Mouse (Mus musculus) liver, embryonic 14.5 days (tissue): ENCODE results near the gene Ccser1. TPM values are rescaled to one million over a fixed set of nuclear protein-coding genes. Genes with fewer than 3 reads are reported as not detected.

Experiments
- ATAC-seq: fragments of 200-750 bp; cut with Nextera tagmentation; 2 replicates; pipeline ENCODE4 v1.8.0; 2017; ENCODE audit warnings: moderate number of reproducible peaks, mild to moderate bottlenecking, moderate library complexity; ENCODE audit not compliant: insufficient read depth
- DNase-seq, 3 experiments: peaks; one replicate each; pipeline ENCODE4 v3.0.0-alpha.2; 2012 to 2013; ENCODE audit warnings: low read depth in 3 of 3, low spot score in 3 of 3
- H3K27ac ChIP-seq: fragments of 300-500 bp; sonication (generic); 2 replicates; pipeline ENCODE4 v1.5.1; 2014; ENCODE audit warnings: moderate library complexity, mild to moderate bottlenecking, control low read depth, inconsistent platforms
- H3K27me3 ChIP-seq: fragments of 300-500 bp; sonication (generic); 2 replicates; pipeline ENCODE4 v1.6.1; 2014; ENCODE audit warnings: mild to moderate bottlenecking, low read length, moderate library complexity; ENCODE audit not compliant: control insufficient read depth, insufficient read depth
- H3K36me3 ChIP-seq: fragments of 300-500 bp; sonication (generic); replicated peaks from 2 replicates; pipeline ENCODE4 v1.6.1; 2014; ENCODE audit warnings: low read depth; ENCODE audit not compliant: control insufficient read depth, insufficient read depth
- H3K4me1 ChIP-seq, 2 experiments: fragments of 200-500 bp in 1 of 2; fragments of 300-500 bp in 1 of 2; sonication (generic) in 1 of 2; replicated peaks; 2 replicates each; pipeline ENCODE4 v1.6.1; 2012 to 2014; ENCODE audit warnings: antibody characterized with exemption in 1 of 2, inconsistent platforms in 1 of 2, low read length in 1 of 2; ENCODE audit not compliant: control insufficient read depth in 2 of 2, insufficient read depth in 2 of 2
- H3K4me2 ChIP-seq: fragments of 300-500 bp; sonication (generic); 2 replicates; pipeline ENCODE4 v1.6.1; 2014; ENCODE audit warnings: low read depth, mild to moderate bottlenecking, control low read depth, moderate library complexity
- H3K4me3 ChIP-seq, 2 experiments: fragments of 200-500 bp in 1 of 2; fragments of 300-500 bp in 1 of 2; sonication (generic) in 1 of 2; 2 replicates each; pipeline ENCODE4 v1.5.1; 2012 to 2014; ENCODE audit warnings: low read depth in 2 of 2, low read length in 2 of 2, mild to moderate bottlenecking in 2 of 2, control low read depth in 1 of 2, inconsistent platforms in 1 of 2, moderate library complexity in 1 of 2; ENCODE audit not compliant: insufficient read depth in 1 of 2
- H3K9ac ChIP-seq: fragments of 300-500 bp; sonication (generic); replicated peaks from 2 replicates; pipeline ENCODE4 v1.6.1; 2014; ENCODE audit warnings: mild to moderate bottlenecking, control low read depth, moderate library complexity
- H3K9me3 ChIP-seq: fragments of 300-500 bp; sonication (generic); 2 replicates; pipeline ENCODE4 v1.6.1; 2016; ENCODE audit warnings: low read length, mixed read lengths; ENCODE audit not compliant: control insufficient read depth
- CTCF ChIP-seq: IDR thresholded peaks from 2 replicates; pipeline ENCODE4 v1.5.1; 2016; ENCODE audit warnings: antibody characterized with exemption, low read depth, control low read depth
- EP300 ChIP-seq: IDR thresholded peaks from 2 replicates; pipeline ENCODE4 v1.6.1; 2016; ENCODE audit warnings: antibody characterized with exemption, low read depth
- WGBS: fragments of 180-500 bp; shearing (Covaris S2); extraction: QIAGEN DNeasy Blood & Tissue Kit; methylation state at CpG from one replicate; pipeline ENCODE4 v1.1.7; 2014; ENCODE audit not compliant: insufficient replicate concordance; 5-methylcytosine and 5-hydroxymethylcytosine counted together
- polyA plus RNA-seq, 2 experiments: library from polyadenylated mRNA; depleted of rRNA in 1 of 2; stranded (reverse) in 1 of 2; unstranded in 1 of 2; fragments of >200 nt; fragmentation: Nextera tagmentation in 1 of 2; extraction: Ambion mirVana in 1 of 2; gene quantifications; 2 replicates each; pipeline versions ENCODE4 v1.2.1 to v1.2.3; 2012 to 2014

The Ccser1 gene
- polyA plus RNA-seq, 2 experiments = 0.09 TPM

- H3K36me3 ChIP-seq = no peaks in the 10 kb centered on the region
- no peaks in the 10 kb centered on the region for H3K4me1 ChIP-seq
- H3K9ac ChIP-seq = no peak overlapping the region
- 50% methylated on average over 7 of the region's 7 CpGs for WGBS
- TF ChIP-seq EP300 = no peak
- TF ChIP-seq CTCF = no peak
- no peak overlapping the region for H3K27ac ChIP-seq
- ATAC-seq (no peak), DNase-seq (no peak)
- H3K4me3 ChIP-seq = no peak overlapping the region
- H3K9me3 ChIP-seq = no peaks in the 10 kb centered on the region
- no peak overlapping the region for H3K4me2 ChIP-seq
- no peaks in the 10 kb centered on the region for H3K27me3 ChIP-seq
Measured at GRCm38 (mm10) chr6:61300975-61301374, 120.9 kb downstream of the Ccser1 start.

- H3K36me3 ChIP-seq = no peaks in the 10 kb centered on the region
- no peak overlapping the region for H3K4me3 ChIP-seq
- no peak overlapping the region for H3K9ac ChIP-seq
- no peak for DNase-seq
- no peaks in the 10 kb centered on the region for H3K4me1 ChIP-seq
- TF ChIP-seq CTCF = peak; percentile 27; the same call in 1 of the 2 replicates
- TF ChIP-seq EP300 = no peak
- no peaks in the 10 kb centered on the region for H3K9me3 ChIP-seq
- H3K27ac ChIP-seq = no peak overlapping the region
- 13% methylated on average over 2 of the region's 2 CpGs for WGBS
- ATAC-seq = no peak
- no peaks in the 10 kb centered on the region for H3K27me3 ChIP-seq
- no peak overlapping the region for H3K4me2 ChIP-seq
Measured at GRCm38 (mm10) chr6:61301631-61302030, 121.5 kb downstream of the Ccser1 start.

- Histone ChIP-seq H3K27me3 (no peaks in the 10 kb centered on the region), H3K4me1 (no peaks in the 10 kb centered on the region), H3K4me2 (no peak overlapping the region), H3K9ac (no peak overlapping the region), H3K36me3 (no peaks in the 10 kb centered on the region), H3K9me3 (no peaks in the 10 kb centered on the region), H3K4me3 (no peak overlapping the region), H3K27ac (no peak overlapping the region)
- TF ChIP-seq EP300 (no peak), CTCF (peak; percentile 32)
- 58% methylated on average over 18 of the region's 18 CpGs for WGBS
- no peak for ATAC-seq
- no peak for DNase-seq
Measured at GRCm38 (mm10) chr6:61311324-61312091, 131.4 kb downstream of the Ccser1 start.

DNA sequence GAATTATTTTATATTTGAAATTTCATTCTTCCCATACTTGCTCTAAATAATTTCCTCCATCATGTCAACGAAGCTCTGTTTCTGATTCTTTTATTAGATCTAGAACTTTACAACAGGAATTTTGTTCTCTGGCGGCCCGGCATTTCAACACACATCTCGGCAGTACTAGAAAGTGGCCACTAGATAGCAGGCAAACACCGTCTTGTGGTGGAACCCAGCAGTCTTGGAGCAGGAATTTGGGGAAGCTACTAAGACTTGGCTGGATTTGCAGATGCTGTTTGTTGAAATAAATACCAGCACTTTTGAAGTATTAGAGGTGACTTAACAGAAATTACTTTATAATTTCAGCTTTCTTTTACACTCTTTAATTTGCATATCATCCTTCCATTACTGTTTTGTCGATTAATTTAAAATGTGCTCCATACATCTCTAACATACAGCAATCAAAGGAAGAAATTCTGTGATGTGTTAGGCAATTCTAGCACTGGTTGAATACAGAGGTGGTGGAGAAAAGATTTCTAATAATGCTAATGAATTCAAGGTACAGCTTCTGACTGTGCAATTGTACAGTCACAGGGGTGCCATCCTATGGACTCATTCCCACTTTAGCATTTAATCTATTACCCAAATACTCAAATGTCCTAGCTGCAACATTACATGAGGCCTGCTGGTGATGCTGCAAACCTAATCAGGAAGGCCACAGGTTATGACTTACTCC, 135.9 kb downstream of the Ccser1 start:
- ATAC-seq = no peak
- WGBS = 18% methylated on average over 6 of the region's 6 CpGs

GRCm38 (mm10) chr6:61320842-61321241, 140.7 kb downstream of the Ccser1 start:
- no peak for ATAC-seq
- 62% methylated on average over 4 of the region's 4 CpGs for WGBS
- no peak for TF ChIP-seq CTCF
- TF ChIP-seq EP300 = no peak

More for the DNA sequence above, 135.9 kb downstream of the Ccser1 start:
- Histone ChIP-seq H3K36me3 (no peaks in the 10 kb centered on the region), H3K4me1 (no peaks in the 10 kb centered on the region), H3K9me3 (no peaks in the 10 kb centered on the region), H3K4me2 (no peak overlapping the region), H3K4me3 (no peak overlapping the region), H3K9ac (no peak overlapping the region), H3K27me3 (no peaks in the 10 kb centered on the region), H3K27ac (no peak overlapping the region)
- TF ChIP-seq EP300 (no peak), CTCF (peak; percentile 58)
- no peak for DNase-seq

More at GRCm38 (mm10) chr6:61320842-61321241, 140.7 kb downstream of the Ccser1 start:
- no peaks in the 10 kb centered on the region for H3K9me3 ChIP-seq
- no peak overlapping the region for H3K27ac ChIP-seq
- H3K36me3 ChIP-seq = no peaks in the 10 kb centered on the region
- no peaks in the 10 kb centered on the region for H3K4me1 ChIP-seq
- no peak for DNase-seq
- no peaks in the 10 kb centered on the region for H3K27me3 ChIP-seq
- no peak overlapping the region for H3K4me2 ChIP-seq
- no peak overlapping the region for H3K4me3 ChIP-seq
- H3K9ac ChIP-seq = no peak overlapping the region
